Mouse (Mus musculus) hindbrain, postnatal 0 days (tissue): ENCODE data around the gene Rhou. TPM values are rescaled to one million over a fixed set of nuclear protein-coding genes. Genes with fewer than 3 reads are reported as not detected.

Source experiments
- ATAC-seq: fragments of 200-750 bp; cut with Nextera tagmentation; 2 replicates; pipeline ENCODE4 v1.8.0; 2017; ENCODE audit warnings: mild to moderate bottlenecking, moderate TSS enrichment, moderate library complexity
- DNase-seq: peaks from one replicate; pipeline ENCODE4 v3.0.0-alpha.2; 2015; ENCODE audit warnings: low spot score
- H3K27ac ChIP-seq: fragments of 300-500 bp; sonication (generic); 2 replicates; pipeline ENCODE4 v1.5.1; 2014; ENCODE audit warnings: mild to moderate bottlenecking
- H3K27me3 ChIP-seq: fragments of 300-500 bp; sonication (generic); 2 replicates; pipeline ENCODE4 v1.6.1; 2014; ENCODE audit warnings: low read length, mixed read lengths; ENCODE audit not compliant: insufficient read depth
- H3K36me3 ChIP-seq: fragments of 300-500 bp; sonication (generic); 2 replicates; pipeline ENCODE4 v1.6.1; 2014; ENCODE audit warnings: low read length, mixed read lengths; ENCODE audit not compliant: insufficient read depth
- H3K4me1 ChIP-seq: fragments of 300-500 bp; sonication (generic); 2 replicates; pipeline ENCODE4 v1.6.1; 2014; ENCODE audit warnings: antibody characterized with exemption, low read length, mixed read lengths; ENCODE audit not compliant: insufficient read depth
- H3K4me2 ChIP-seq: fragments of 300-500 bp; sonication (generic); 2 replicates; pipeline ENCODE4 v1.6.1; 2014; ENCODE audit warnings: low read depth, mild to moderate bottlenecking, low read length, moderate library complexity, mixed read lengths
- H3K4me3 ChIP-seq: fragments of 300-500 bp; sonication (generic); 2 replicates; pipeline ENCODE4 v1.5.1; 2014; ENCODE audit warnings: low read length
- H3K9ac ChIP-seq: fragments of 300-500 bp; sonication (generic); replicated peaks from 2 replicates; pipeline ENCODE4 v1.6.1; 2014; ENCODE audit warnings: mild to moderate bottlenecking, low read length, moderate library complexity, mixed read lengths
- H3K9me3 ChIP-seq: fragments of 300-500 bp; sonication (generic); 2 replicates; pipeline ENCODE4 v1.6.1; 2016; ENCODE audit warnings: low read length, mixed read lengths
- CTCF ChIP-seq: IDR thresholded peaks from 2 replicates; pipeline ENCODE4 v1.5.1; 2016; ENCODE audit warnings: antibody characterized with exemption, control low read depth, low read depth
- WGBS: fragments of 180-500 bp; shearing (Covaris S2); extraction: QIAGEN DNeasy Blood & Tissue Kit; methylation state at CpG from one replicate; pipeline ENCODE4 v1.1.7; 2014; 5-methylcytosine and 5-hydroxymethylcytosine counted together
- polyA plus RNA-seq: library from polyadenylated mRNA; unstranded; fragments of >200 nt; fragmentation: Nextera tagmentation; extraction: Ambion mirVana; gene quantifications from 2 replicates; pipeline ENCODE4 v1.2.1, GENCODE M21; 2015
- total RNA-seq: library from RNA; depleted of rRNA; stranded (reverse); fragments of >200 nt; gene quantifications from 2 replicates; pipeline ENCODE4 v1.2.3, GENCODE M21; 2014

The Rhou gene
- total and polyA plus RNA-seq, 2 experiments from 2014 or later, result 7.9 to 25.2 TPM

DNA sequence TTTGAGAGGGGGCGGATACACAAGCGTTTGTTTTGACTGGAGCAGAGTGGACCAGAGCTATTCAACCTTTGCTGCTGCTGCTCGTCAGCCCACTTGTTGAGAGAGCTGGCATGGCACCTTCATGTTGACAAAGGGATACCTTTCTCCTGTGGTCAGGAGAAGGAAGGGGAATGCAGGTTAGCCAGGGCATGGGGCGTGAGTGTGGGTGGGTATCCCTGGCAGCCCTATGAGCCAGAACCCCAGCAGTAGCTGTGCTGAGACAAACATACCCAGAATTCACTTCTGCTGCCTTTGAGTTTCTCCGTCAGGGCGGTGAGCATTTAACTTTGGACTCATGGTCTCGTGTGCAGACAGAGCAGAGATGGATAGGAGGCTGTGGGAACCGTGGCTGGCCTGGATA is 4.1 kb downstream of the Rhou start:
- H3K36me3 ChIP-seq, result peaks cover 22% of the 10 kb centered on the region
- no peak for TF ChIP-seq CTCF

DNA sequence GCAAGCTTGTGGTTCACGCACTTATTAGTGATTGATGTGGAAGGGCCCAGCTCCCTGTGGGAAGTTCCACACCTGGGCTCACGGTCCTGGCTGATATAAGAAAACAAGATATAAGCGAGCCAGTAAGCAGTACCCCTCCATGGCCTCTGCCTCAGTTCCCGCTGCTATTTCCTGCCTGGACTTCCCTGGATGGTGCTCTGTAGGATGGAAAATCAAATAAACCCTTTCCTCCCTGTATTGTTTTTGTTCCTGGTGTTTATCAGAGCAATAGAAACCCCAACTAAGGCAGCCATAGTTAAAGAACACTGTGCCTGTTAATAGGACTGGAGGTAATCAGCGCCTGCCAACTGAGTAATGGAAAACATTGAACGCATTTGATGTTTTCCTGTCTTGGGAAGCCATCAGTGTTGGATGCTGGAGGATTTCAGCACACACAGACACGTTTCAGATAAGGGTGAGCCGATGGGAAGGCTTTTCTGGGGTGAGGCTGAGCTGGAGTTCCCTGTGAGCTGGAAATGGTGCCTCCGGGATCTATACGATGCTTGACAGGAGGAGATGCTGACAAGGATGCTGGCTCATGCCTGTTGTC is 5.8 kb downstream of the Rhou start:
- 84% methylated on average over 10 of the region's 10 CpGs for WGBS
- Histone ChIP-seq H3K9ac (no peak overlapping the region), H3K4me2 (no peak overlapping the region), H3K36me3 (peaks cover 34% of the 10 kb centered on the region), H3K27ac (no peak overlapping the region), H3K9me3 (no peaks in the 10 kb centered on the region), H3K4me3 (no peak overlapping the region), H3K4me1 (peaks cover 7% of the 10 kb centered on the region; the same call in 1 of the 2 replicates), H3K27me3 (no peaks in the 10 kb centered on the region)
- TF ChIP-seq CTCF, result no peak
- no peak for ATAC-seq
- no peak for DNase-seq

More for the DNA sequence above, 4.1 kb downstream of the Rhou start:
- Histone ChIP-seq H3K27ac (no peak overlapping the region), H3K9me3 (no peaks in the 10 kb centered on the region), H3K4me3 (no peak overlapping the region), H3K4me2 (no peak overlapping the region), H3K4me1 (peaks cover 7% of the 10 kb centered on the region; the same call in 1 of the 2 replicates), H3K27me3 (no peaks in the 10 kb centered on the region), H3K9ac (no peak overlapping the region)
- DNase-seq, result no peak
- ATAC-seq, result no peak
- WGBS, result 92% methylated on average over 8 of the region's 8 CpGs

DNA sequence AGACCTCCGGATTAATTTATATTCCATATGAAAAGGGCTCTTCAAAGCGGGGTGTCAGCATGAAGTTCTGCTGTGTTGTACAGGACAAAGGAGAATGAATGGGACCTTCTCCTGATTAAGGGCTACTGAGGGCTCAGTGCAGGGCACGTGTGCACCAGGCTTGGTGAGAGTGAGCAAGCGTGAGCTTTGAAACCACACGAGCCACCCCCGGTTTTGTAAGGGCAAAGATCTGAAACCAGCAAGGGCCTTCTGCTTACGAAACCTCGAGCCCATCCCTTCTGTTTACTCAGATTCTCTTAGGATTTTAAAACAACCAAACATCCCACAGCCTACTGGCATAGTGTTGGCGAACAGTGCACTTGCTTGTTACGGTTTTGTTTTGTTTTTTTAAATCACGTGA is 7.8 kb downstream of the Rhou start:
- TF ChIP-seq CTCF, result no peak
- no peak for DNase-seq
- WGBS, result 93% methylated on average over 11 of the region's 11 CpGs
- Histone ChIP-seq H3K9ac (no peak overlapping the region), H3K4me1 (no peaks in the 10 kb centered on the region), H3K36me3 (peaks cover 36% of the 10 kb centered on the region), H3K4me2 (no peak overlapping the region), H3K9me3 (no peaks in the 10 kb centered on the region), H3K27ac (no peak overlapping the region), H3K27me3 (no peaks in the 10 kb centered on the region), H3K4me3 (no peak overlapping the region)
- no peak for ATAC-seq

DNA sequence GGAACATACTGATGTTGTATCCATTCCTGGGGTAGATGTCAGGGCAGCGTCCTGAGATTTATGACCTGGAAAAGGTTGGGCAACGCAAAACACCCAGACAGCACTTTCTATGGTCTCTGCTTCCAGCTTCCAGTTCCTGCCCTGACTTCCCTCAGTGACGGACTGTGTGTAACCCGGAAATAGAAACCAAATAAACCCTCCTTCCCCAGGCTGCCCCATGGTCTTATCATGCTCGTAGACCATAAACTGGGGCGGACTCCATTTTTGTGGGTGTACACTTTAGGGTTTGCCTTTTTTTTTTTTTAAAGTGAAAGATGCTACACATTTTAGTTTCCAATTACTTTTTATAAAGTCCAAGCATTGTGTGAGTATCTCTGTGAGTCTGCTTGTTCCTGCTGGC is 11.9 kb downstream of the Rhou start:
- no peak for TF ChIP-seq CTCF
- ATAC-seq, result no peak
- Histone ChIP-seq H3K36me3 (peaks cover 28% of the 10 kb centered on the region; the same call in 1 of the 2 replicates), H3K27ac (no peak overlapping the region), H3K4me3 (no peak overlapping the region), H3K27me3 (no peaks in the 10 kb centered on the region), H3K4me1 (no peaks in the 10 kb centered on the region), H3K4me2 (no peak overlapping the region), H3K9me3 (no peaks in the 10 kb centered on the region), H3K9ac (no peak overlapping the region)
- WGBS, result 93% methylated on average over 6 of the region's 6 CpGs
- DNase-seq, result no peak

DNA sequence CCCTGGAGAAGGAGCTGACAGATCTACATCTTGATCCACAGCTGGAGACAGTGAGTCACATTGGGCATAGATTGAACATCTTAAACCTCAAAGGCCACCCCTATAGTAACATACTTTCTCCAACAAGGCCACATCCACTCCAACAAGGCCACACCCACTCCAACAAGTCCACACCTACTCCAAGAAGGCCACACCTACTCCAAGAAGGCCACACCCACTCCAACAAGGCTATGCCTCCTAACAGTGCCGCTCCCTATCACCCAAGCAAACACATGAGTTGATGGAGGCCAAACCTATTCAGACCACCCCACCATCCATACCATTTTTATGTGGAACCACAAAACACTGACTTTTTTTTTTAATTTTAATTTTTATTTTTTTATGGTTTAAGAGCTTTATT is 13.1 kb downstream of the Rhou start:
- 90% methylated on average over 1 of the region's 1 CpGs for WGBS
- Histone ChIP-seq H3K4me1 (no peaks in the 10 kb centered on the region), H3K27me3 (no peaks in the 10 kb centered on the region), H3K4me3 (no peak overlapping the region), H3K4me2 (no peak overlapping the region), H3K9ac (no peak overlapping the region), H3K9me3 (no peaks in the 10 kb centered on the region), H3K27ac (no peak overlapping the region), H3K36me3 (peaks cover 16% of the 10 kb centered on the region; the same call in 1 of the 2 replicates)
- ATAC-seq (no peak), DNase-seq (no peak)
- no peak for TF ChIP-seq CTCF

DNA sequence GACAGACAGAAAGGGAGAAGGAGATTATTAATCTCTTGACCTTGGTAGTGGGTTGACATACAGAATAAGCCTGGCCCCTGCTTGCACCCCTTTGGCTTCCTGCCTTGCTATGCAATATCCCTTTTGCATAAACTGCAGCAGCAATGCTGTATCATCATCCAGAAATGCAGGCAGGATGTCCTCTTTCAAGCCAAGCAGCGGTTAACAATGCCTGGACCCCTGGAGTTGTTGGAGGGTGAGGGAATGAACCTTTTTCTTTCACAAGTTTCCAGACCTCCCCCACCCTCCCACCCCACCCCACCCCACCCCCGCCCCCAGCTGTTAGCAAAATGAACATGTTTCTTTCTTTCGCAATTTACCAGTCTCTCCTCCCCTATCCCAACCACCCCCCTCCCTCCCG is 15.0 kb downstream of the Rhou start:
- no peaks in the 10 kb centered on the region for H3K9me3 ChIP-seq
- ATAC-seq (no peak), DNase-seq (no peak)
- H3K9ac ChIP-seq, result no peak overlapping the region
- no peaks in the 10 kb centered on the region for H3K4me1 ChIP-seq
- TF ChIP-seq CTCF, result no peak
- 45% methylated on average over 4 of the region's 4 CpGs for WGBS
- H3K4me2 ChIP-seq, result no peak overlapping the region
- H3K27me3 ChIP-seq, result no peaks in the 10 kb centered on the region
- no peak overlapping the region for H3K27ac ChIP-seq
- H3K4me3 ChIP-seq, result no peak overlapping the region
- peaks cover 10% of the 10 kb centered on the region; the same call in 1 of the 2 replicates for H3K36me3 ChIP-seq

DNA sequence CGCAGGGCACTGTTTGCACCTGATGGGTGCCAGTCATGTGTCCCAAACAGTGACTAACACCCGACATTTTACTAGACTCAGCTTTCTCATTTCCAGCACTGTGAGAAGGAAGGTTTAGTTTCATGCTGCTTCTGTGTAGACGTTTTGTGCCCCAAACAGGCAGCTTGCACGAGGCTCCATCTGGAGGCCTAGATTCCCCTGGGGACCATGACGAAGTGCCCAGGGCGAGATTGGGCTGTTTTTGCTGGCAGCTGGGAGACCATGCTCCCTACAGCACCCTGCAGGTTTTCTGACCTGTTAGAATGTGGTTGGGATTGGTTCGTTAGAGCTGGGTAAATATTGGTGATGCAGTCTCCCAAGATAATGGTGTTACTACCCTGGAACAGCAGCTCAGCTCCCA is 17.0 kb downstream of the Rhou start:
- H3K36me3 ChIP-seq, result no peaks in the 10 kb centered on the region
- ATAC-seq, result no peak
- no peak overlapping the region for H3K27ac ChIP-seq
- H3K4me3 ChIP-seq, result no peak overlapping the region
- TF ChIP-seq CTCF, result no peak
- no peaks in the 10 kb centered on the region for H3K27me3 ChIP-seq
- no peaks in the 10 kb centered on the region for H3K4me1 ChIP-seq
- no peaks in the 10 kb centered on the region for H3K9me3 ChIP-seq
- 46% methylated on average over 7 of the region's 7 CpGs for WGBS
- H3K4me2 ChIP-seq, result no peak overlapping the region
- peak; percentile 28 for DNase-seq
- H3K9ac ChIP-seq, result no peak overlapping the region
